Mouse (Mus musculus) kidney, postnatal 4 days (tissue): ENCODE results near the gene Eif5a2.

Source experiments
- DNase-seq, 2 experiments: peaks; one replicate each; pipeline ENCODE4 v3.0.0; 2021; ENCODE audit warnings: mixed read lengths in 2 of 2

The Eif5a2 gene

DNA sequence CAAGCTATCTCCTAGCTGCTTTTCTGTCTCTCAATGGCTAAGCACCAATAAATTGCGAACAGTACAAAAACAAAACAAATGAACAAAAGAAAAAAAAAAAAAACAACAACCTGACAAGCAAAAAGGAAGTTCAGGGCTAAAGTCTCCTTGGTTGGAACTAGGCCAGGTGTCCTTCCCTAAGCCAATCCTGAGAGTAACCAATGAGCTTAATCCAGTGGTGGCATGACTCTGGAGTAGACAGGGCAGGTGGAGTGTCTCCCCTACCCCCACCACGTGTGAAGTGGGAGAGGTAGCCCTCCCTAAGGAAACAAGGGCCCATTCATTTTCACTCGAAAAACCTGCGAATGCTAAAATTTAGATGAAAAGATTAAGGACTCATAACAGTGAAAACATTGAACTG, 30.4 kb downstream of the Eif5a2 start:
- DNase-seq: no peak

GRCm38 (mm10) chr3:28814361-28814760, 33.3 kb downstream of the Eif5a2 start:
- no peak for DNase-seq

GRCm38 (mm10) chr3:28816010-28816540, 35.0 kb downstream of the Eif5a2 start:
- no peak for DNase-seq

DNA sequence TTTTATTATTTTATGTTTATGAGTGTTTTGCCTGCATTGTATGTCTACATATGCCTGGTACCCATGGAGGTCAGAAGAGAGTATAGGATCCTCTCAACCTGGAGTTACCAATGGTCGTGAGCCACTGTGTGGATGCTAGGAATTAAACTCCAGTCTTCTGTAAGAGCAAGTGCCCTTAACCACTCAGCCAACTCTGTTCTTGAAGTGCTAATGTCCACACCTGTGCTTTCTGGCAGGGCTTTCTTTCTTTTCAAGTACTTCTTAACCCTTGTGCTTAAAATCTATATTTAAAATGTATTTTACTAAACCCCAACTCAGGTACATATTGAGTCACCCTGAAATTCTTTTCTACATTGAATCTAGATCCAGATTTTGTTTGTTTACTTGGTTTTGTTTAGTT, 45.2 kb downstream of the Eif5a2 start:
- DNase-seq: no peak

DNA sequence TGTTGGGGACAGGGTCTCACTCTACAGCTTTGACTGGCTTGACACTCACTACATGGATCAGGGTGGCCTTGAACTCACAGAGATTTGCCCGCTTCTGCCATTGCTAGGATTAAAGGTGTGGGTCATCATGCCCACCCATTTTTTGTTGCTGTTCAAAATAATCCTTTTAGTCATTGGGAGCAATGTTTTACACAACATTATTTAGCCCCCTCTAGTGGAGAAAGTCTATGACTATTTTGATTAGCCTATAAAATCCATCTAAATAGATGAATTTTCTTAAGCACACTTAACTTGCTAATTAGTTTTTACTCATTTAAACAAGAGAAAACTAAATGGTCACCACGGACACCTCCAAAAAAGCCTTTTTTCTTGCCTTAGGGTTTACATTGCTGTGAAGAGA, 46.5 kb downstream of the Eif5a2 start:
- no peak for DNase-seq

DNA sequence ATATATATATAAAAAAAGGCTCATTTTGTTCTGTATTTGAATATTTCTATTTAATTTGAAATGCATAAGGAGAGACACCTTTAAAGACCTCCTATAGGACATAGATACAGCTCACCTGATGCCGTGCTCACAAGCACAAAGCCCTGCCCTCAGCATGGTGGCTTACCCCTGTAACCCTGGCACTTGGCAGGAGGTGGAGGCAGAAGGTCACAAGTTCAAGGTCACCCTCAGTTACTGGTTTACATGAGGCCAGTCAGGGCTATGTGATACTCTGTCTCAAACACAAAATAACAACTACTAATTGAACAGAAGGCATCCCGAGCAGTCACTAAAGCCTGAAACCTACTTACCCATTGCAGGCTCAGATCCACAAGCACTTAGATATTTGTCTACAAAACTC, 48.4 kb downstream of the Eif5a2 start:
- DNase-seq: no peak

DNA sequence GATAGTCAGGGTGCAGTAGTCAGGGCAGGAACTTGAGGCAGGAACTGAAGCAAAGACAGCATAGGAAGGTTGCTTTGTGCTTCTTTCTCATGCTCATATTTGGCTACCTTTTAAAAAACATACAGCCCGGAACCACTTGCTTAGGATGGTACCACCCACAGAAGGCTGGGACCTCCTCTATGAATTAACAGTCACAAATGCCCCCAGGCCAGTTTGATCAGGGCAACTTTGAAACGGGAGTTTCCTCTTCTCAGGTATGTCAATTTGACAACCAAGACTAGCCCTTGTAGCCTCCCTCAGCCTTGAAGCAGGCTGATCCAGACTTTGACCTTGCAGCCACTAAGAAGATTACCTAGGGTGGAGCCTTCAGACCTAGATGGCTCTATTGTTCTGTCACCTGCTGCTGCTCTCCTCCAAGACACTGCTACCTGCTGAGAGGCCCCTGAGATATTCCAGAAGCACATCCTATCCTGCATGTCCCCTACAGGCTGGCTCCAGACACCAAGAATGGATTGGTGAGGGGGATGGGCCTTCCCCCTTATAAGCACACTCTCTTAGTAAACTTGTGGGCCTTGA, 55.8 kb downstream of the Eif5a2 start:
- no peak for DNase-seq

GRCm38 (mm10) chr3:28841886-28842649, 61.0 kb downstream of the Eif5a2 start:
- peak; percentile 2 to 12 for DNase-seq

DNA sequence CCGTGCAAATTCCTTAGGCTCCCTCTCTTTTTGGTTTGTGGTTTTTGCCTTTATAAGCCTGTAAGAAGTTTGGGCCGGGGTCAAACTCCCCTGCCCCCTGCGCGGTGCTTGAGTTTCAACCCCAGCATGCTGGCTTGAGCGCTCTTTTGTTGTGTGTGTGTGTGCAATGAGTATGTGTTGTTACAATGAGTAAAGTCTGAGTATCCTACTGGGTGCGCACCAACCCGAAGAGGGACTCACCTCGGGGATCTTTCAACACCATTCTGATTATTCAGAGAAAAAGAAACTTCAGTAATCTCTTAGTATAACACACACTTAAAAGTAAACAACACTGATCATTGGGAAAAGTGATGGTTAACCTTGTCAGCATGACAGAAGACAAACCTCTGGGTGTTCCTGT, 62.2 kb downstream of the Eif5a2 start:
- DNase-seq: peak in 1 of 2 experiments; percentile 6

DNA sequence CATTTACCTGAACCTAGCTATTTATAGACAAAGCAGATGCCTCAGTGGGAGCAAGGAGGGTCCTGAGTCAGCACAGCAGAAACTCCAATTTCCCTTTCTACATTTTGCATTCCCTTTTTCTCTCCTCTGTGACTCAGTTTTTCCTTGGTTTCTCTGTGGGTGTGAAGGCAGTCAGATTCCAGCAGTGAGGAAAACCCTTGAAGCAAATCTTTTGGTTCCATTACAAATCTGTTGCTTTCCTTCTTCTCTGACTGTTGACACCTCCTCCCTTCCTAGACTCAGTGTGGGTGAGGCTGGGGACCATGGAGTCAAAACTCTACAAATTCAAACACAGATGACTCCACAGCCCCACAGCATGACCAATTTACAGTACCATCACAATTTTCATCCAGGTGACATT, 66.0 kb downstream of the Eif5a2 start:
- no peak for DNase-seq
